Mouse (Mus musculus) liver, embryonic 14.5 days (tissue): ENCODE results near the gene Cep164. TPM values are rescaled to one million over a fixed set of nuclear protein-coding genes. Genes with fewer than 3 reads are reported as not detected.

Experiments
- ATAC-seq: fragments of 200-750 bp; cut with Nextera tagmentation; 2 replicates; pipeline ENCODE4 v1.8.0; 2017; ENCODE audit warnings: moderate number of reproducible peaks, mild to moderate bottlenecking, moderate library complexity; ENCODE audit not compliant: insufficient read depth
- DNase-seq, 3 experiments: peaks; one replicate each; pipeline ENCODE4 v3.0.0-alpha.2; 2012 to 2013; ENCODE audit warnings: low read depth in 3 of 3, low spot score in 3 of 3
- H3K27ac ChIP-seq: fragments of 300-500 bp; sonication (generic); 2 replicates; pipeline ENCODE4 v1.5.1; 2014; ENCODE audit warnings: moderate library complexity, mild to moderate bottlenecking, control low read depth, inconsistent platforms
- H3K27me3 ChIP-seq: fragments of 300-500 bp; sonication (generic); 2 replicates; pipeline ENCODE4 v1.6.1; 2014; ENCODE audit warnings: mild to moderate bottlenecking, low read length, moderate library complexity; ENCODE audit not compliant: control insufficient read depth, insufficient read depth
- H3K36me3 ChIP-seq: fragments of 300-500 bp; sonication (generic); replicated peaks from 2 replicates; pipeline ENCODE4 v1.6.1; 2014; ENCODE audit warnings: low read depth; ENCODE audit not compliant: control insufficient read depth, insufficient read depth
- H3K4me1 ChIP-seq, 2 experiments: fragments of 200-500 bp in 1 of 2; fragments of 300-500 bp in 1 of 2; sonication (generic) in 1 of 2; replicated peaks; 2 replicates each; pipeline ENCODE4 v1.6.1; 2012 to 2014; ENCODE audit warnings: antibody characterized with exemption in 1 of 2, inconsistent platforms in 1 of 2, low read length in 1 of 2; ENCODE audit not compliant: control insufficient read depth in 2 of 2, insufficient read depth in 2 of 2
- H3K4me2 ChIP-seq: fragments of 300-500 bp; sonication (generic); 2 replicates; pipeline ENCODE4 v1.6.1; 2014; ENCODE audit warnings: low read depth, mild to moderate bottlenecking, control low read depth, moderate library complexity
- H3K4me3 ChIP-seq, 2 experiments: fragments of 200-500 bp in 1 of 2; fragments of 300-500 bp in 1 of 2; sonication (generic) in 1 of 2; 2 replicates each; pipeline ENCODE4 v1.5.1; 2012 to 2014; ENCODE audit warnings: low read depth in 2 of 2, low read length in 2 of 2, mild to moderate bottlenecking in 2 of 2, control low read depth in 1 of 2, inconsistent platforms in 1 of 2, moderate library complexity in 1 of 2; ENCODE audit not compliant: insufficient read depth in 1 of 2
- H3K9ac ChIP-seq: fragments of 300-500 bp; sonication (generic); replicated peaks from 2 replicates; pipeline ENCODE4 v1.6.1; 2014; ENCODE audit warnings: mild to moderate bottlenecking, control low read depth, moderate library complexity
- H3K9me3 ChIP-seq: fragments of 300-500 bp; sonication (generic); 2 replicates; pipeline ENCODE4 v1.6.1; 2016; ENCODE audit warnings: low read length, mixed read lengths; ENCODE audit not compliant: control insufficient read depth
- CTCF ChIP-seq: IDR thresholded peaks from 2 replicates; pipeline ENCODE4 v1.5.1; 2016; ENCODE audit warnings: antibody characterized with exemption, low read depth, control low read depth
- EP300 ChIP-seq: IDR thresholded peaks from 2 replicates; pipeline ENCODE4 v1.6.1; 2016; ENCODE audit warnings: antibody characterized with exemption, low read depth
- WGBS: fragments of 180-500 bp; shearing (Covaris S2); extraction: QIAGEN DNeasy Blood & Tissue Kit; methylation state at CpG from one replicate; pipeline ENCODE4 v1.1.7; 2014; ENCODE audit not compliant: insufficient replicate concordance; 5-methylcytosine and 5-hydroxymethylcytosine counted together
- polyA plus RNA-seq, 2 experiments: library from polyadenylated mRNA; depleted of rRNA in 1 of 2; stranded (reverse) in 1 of 2; unstranded in 1 of 2; fragments of >200 nt; fragmentation: Nextera tagmentation in 1 of 2; extraction: Ambion mirVana in 1 of 2; gene quantifications; 2 replicates each; pipeline versions ENCODE4 v1.2.1 to v1.2.3; 2012 to 2014

Gene Cep164
- polyA plus RNA-seq, 2 experiments, result 3.7 to 5.7 TPM

DNA sequence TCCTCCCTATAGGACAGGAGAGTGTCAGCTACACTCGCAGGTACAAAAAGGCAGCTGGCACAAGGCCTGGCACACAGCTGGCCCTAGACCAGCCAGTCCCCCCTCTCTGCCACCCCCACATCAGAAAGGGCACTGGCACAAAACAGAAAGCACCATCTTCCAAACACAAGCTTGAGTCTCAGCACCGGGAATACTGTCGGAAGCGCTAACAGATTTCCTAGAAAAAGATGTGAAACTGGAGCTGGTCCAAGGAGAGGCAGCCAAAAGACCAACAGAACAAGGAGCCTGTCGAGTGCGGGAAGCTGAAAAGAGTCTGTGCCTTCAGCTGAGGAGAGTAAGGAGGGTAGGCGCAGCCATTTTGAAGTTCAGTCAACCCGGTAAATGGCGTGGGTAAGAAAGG is 13.4 kb downstream of the Cep164 start:
- DNase-seq, result no peak
- WGBS, result 81% methylated on average over 9 of the region's 9 CpGs
- TF ChIP-seq CTCF (no peak), EP300 (no peak)
- Histone ChIP-seq H3K36me3 (no peaks in the 10 kb centered on the region), H3K4me3 (no peak overlapping the region), H3K9ac (no peak overlapping the region), H3K27me3 (no peaks in the 10 kb centered on the region), H3K9me3 (no peaks in the 10 kb centered on the region), H3K27ac (no peak overlapping the region), H3K4me2 (no peak overlapping the region), H3K4me1 (no peaks in the 10 kb centered on the region)
- ATAC-seq, result no peak

DNA sequence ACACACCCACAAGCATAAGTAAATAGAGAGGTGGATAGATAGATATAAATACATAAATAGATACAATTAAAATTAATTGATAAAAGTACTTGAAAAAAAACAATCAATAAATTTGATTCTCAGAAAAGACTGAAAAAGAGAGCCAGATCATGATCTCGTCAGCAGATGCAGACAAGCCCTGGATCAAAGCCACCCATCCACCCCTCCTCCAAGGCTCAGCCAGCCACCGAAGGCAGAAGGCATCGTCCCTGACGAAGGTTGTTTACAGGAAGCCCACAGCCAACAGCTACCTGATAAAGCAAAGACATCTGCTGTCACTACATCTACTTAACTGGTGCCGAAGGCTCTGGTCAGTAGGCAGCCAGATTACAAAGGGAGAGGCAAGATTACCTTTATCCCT is 16.5 kb downstream of the Cep164 start:
- ATAC-seq (no peak), DNase-seq (no peak)
- no peak overlapping the region for H3K4me3 ChIP-seq
- no peak overlapping the region for H3K4me2 ChIP-seq
- no peaks in the 10 kb centered on the region for H3K4me1 ChIP-seq
- no peaks in the 10 kb centered on the region for H3K27me3 ChIP-seq
- no peak for TF ChIP-seq CTCF
- TF ChIP-seq EP300, result no peak
- H3K27ac ChIP-seq, result no peak overlapping the region
- 28% methylated on average over 5 of the region's 5 CpGs for WGBS
- H3K9ac ChIP-seq, result no peak overlapping the region
- H3K36me3 ChIP-seq, result no peaks in the 10 kb centered on the region
- no peaks in the 10 kb centered on the region for H3K9me3 ChIP-seq

DNA sequence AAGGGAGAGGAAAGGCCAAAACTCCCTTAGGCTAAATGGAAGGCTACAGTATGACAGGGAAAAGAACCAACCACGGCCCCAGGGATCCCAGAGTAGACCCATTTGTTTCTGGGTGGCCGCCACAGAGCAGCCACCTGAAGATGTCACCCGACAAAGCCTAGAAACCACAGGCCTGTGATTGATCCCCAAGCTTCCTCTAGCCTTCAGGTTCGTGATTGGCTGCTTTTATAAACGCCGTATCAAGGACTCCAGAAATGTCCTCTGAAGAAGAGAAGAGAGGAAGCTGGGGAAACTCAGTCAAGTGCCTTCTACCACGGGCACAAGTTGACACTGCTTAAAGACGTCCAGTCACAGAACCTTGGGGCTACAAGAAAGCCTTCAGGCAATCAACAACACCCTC is 20.7 kb downstream of the Cep164 start:
- ATAC-seq (no peak), DNase-seq (no peak)
- 40% methylated on average over 8 of the region's 8 CpGs for WGBS
- Histone ChIP-seq H3K4me3 (no peak overlapping the region), H3K27me3 (no peaks in the 10 kb centered on the region), H3K36me3 (no peaks in the 10 kb centered on the region), H3K9me3 (no peaks in the 10 kb centered on the region), H3K4me1 (peaks cover 14 to 15% of the 10 kb centered on the region in 2 experiments), H3K27ac (no peak overlapping the region), H3K4me2 (no peak overlapping the region), H3K9ac (no peak overlapping the region)
- TF ChIP-seq CTCF (no peak), EP300 (no peak)

DNA sequence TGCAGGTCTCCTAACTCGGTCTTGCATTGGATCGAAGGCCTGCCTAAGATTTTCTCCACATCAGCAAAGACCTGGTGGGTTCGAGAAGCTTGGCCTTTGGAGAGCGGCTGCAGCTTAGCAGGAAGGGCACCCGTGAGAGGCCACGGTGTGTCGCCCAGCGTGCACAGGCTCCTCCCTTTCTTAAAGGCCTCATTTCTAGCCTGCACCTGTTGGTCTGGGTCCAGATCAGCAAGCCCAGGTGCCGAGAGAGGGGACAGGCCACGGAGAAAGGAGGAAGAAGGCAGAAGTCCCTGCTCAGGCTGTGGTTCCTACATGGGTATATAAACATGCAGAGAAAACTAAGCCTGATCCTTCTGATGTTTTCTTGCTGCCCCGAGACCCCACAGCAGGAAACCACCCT is 21.2 kb downstream of the Cep164 start:
- Histone ChIP-seq H3K9me3 (no peaks in the 10 kb centered on the region), H3K4me2 (no peak overlapping the region), H3K9ac (no peak overlapping the region), H3K27ac (no peak overlapping the region), H3K4me3 (no peak overlapping the region), H3K36me3 (no peaks in the 10 kb centered on the region), H3K27me3 (no peaks in the 10 kb centered on the region), H3K4me1 (peaks cover 16 to 19% of the 10 kb centered on the region in 2 experiments)
- TF ChIP-seq EP300, result no peak
- TF ChIP-seq CTCF, result no peak
- ATAC-seq (no peak), DNase-seq (no peak)
- 71% methylated on average over 11 of the region's 11 CpGs for WGBS

DNA sequence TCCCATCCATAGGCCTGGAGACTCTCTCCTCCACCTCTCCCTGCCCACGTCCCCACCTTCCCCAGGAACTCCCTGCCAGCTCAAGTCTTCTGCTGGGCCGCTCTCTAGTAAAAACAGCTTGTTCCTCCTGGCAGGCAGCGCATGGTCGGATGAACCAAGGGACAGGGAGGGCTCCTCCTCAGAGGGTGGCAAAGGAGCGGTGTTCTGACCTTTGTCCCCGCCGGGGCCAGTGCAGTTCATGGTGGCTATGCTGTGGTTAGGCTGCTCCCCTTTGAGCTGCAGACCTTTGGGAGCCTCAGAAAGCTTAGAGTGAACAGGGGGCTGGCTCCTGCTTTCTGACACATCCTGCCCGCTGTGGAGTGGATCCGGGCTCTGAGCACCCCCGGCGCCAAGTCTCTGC is 21.6 kb downstream of the Cep164 start:
- 80% methylated on average over 11 of the region's 11 CpGs for WGBS
- no peak for ATAC-seq
- Histone ChIP-seq H3K4me2 (no peak overlapping the region), H3K27me3 (no peaks in the 10 kb centered on the region), H3K9ac (no peak overlapping the region), H3K9me3 (no peaks in the 10 kb centered on the region), H3K4me3 (no peak overlapping the region), H3K36me3 (no peaks in the 10 kb centered on the region), H3K27ac (no peak overlapping the region), H3K4me1 (peaks cover 16 to 20% of the 10 kb centered on the region in 2 experiments)
- TF ChIP-seq CTCF, result no peak
- TF ChIP-seq EP300, result no peak
- no peak for DNase-seq
